Mouse (Mus musculus) kidney, embryonic 15.5 days (tissue): Measurements from ENCODE around the gene Ell. TPM values are rescaled to one million over a fixed set of nuclear protein-coding genes. Genes with fewer than 3 reads are reported as not detected.

ENCODE experiments used
- ATAC-seq: fragments of 200-750 bp; cut with Nextera tagmentation; replicated peaks from 2 replicates; pipeline ENCODE4 v1.8.0; 2017; ENCODE audit warnings: moderate TSS enrichment; ENCODE audit not compliant: low FRiP score
- H3K27ac ChIP-seq: fragments of 300-500 bp; sonication (generic); 2 replicates; pipeline ENCODE4 v1.5.1; 2015; ENCODE audit warnings: mild to moderate bottlenecking, inconsistent platforms
- H3K27me3 ChIP-seq: fragments of 300-500 bp; sonication (generic); 2 replicates; pipeline ENCODE4 v1.6.1; 2015; ENCODE audit warnings: inconsistent platforms
- H3K36me3 ChIP-seq: fragments of 300-500 bp; sonication (generic); 2 replicates; pipeline ENCODE4 v1.6.1; 2015; ENCODE audit warnings: inconsistent platforms
- H3K4me1 ChIP-seq: fragments of 300-500 bp; sonication (generic); 2 replicates; pipeline ENCODE4 v1.6.1; 2015; ENCODE audit warnings: inconsistent platforms
- H3K4me2 ChIP-seq: fragments of 300-500 bp; sonication (generic); 2 replicates; pipeline ENCODE4 v1.6.1; 2015; ENCODE audit warnings: moderate library complexity, mild to moderate bottlenecking, inconsistent platforms
- H3K4me3 ChIP-seq: fragments of 300-500 bp; sonication (generic); replicated peaks from 2 replicates; pipeline ENCODE4 v1.5.1; 2015; ENCODE audit warnings: mild to moderate bottlenecking, inconsistent platforms
- H3K9ac ChIP-seq: fragments of 300-500 bp; sonication (generic); 2 replicates; pipeline ENCODE4 v1.6.1; 2015; ENCODE audit warnings: mild to moderate bottlenecking, inconsistent platforms
- H3K9me3 ChIP-seq: fragments of 300-500 bp; sonication (generic); replicated peaks from 2 replicates; pipeline ENCODE4 v1.6.1; 2016; ENCODE audit warnings: inconsistent platforms
- WGBS: fragments of 180-500 bp; shearing (Covaris S2); methylation state at CpG from one replicate; pipeline ENCODE4 v1.1.7; 2015; ENCODE audit warnings: mixed read lengths; 5-methylcytosine and 5-hydroxymethylcytosine counted together
- polyA plus RNA-seq: library from polyadenylated mRNA; unstranded; fragments of >200 nt; fragmentation: Nextera tagmentation; extraction: Ambion mirVana; gene quantifications from 2 replicates; pipeline ENCODE4 v1.2.1, GENCODE M21; 2015

The Ell gene
- polyA plus RNA-seq, 1 experiment from 2014 or later: 23.8 TPM

DNA sequence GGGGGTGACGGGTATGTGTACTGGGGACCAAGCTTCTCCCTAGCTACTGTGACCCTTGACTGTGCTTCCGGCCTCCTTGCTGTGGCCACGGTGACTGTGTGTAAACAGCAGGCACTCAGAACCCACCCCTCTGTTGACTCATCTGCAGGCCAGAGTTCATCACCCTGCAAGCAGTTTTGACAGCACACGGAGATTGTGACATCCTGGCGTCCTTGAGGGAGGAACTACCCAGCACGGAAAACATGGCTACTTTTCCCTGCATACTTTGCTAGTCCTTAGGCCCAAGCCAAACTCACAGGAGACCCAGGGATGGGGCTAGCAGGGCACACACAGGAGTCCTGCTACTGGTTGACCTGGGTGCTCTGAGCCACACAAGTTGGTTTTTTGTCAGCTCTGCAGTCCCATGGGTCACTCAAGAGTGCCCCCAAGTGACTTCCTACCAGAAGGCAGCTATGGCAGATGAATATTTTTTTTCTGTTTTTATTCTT, 5.0 kb downstream of the Ell start:
- H3K4me2 ChIP-seq: no peak overlapping the region
- no peak overlapping the region for H3K9ac ChIP-seq
- H3K9me3 ChIP-seq: no peaks in the 10 kb centered on the region
- no peak for ATAC-seq
- WGBS: 80% methylated on average over 6 of the region's 6 CpGs
- no peaks in the 10 kb centered on the region for H3K27me3 ChIP-seq
- H3K36me3 ChIP-seq: no peaks in the 10 kb centered on the region
- H3K27ac ChIP-seq: peak overlapping the region; percentile 5; the same call in 1 of the 2 replicates
- H3K4me3 ChIP-seq: no peak overlapping the region
- H3K4me1 ChIP-seq: peaks cover 50% of the 10 kb centered on the region

DNA sequence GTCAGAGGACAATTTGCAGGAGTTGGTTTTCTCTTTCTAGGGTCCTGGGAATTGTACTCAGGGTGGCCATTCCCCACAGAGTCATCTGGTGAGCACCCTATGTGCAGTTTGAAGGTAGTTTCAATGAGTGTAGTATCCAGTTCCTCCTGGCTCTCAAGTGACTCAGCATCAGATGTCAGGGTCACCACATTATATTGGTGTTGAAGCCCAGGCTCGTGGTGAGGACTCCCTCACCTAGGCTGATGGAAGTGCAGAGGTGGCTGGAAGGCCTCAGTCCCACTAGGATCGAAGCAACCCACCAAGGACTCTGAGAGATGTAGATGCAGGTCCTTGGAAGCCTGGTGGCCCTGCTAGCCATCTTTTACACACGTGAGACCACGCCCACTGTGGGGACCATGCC, 7.2 kb downstream of the Ell start:
- ATAC-seq: no peak
- no peak overlapping the region for H3K4me2 ChIP-seq
- H3K4me1 ChIP-seq: peaks cover 38% of the 10 kb centered on the region
- WGBS: 71% methylated on average over 4 of the region's 4 CpGs
- no peak overlapping the region for H3K4me3 ChIP-seq
- H3K27ac ChIP-seq: no peak overlapping the region
- 0 out of 2 replicates have a peak, but pooled peaks cover 2% of the 10 kb centered on the region for H3K36me3 ChIP-seq
- H3K9ac ChIP-seq: no peak overlapping the region
- no peaks in the 10 kb centered on the region for H3K9me3 ChIP-seq
- no peaks in the 10 kb centered on the region for H3K27me3 ChIP-seq

DNA sequence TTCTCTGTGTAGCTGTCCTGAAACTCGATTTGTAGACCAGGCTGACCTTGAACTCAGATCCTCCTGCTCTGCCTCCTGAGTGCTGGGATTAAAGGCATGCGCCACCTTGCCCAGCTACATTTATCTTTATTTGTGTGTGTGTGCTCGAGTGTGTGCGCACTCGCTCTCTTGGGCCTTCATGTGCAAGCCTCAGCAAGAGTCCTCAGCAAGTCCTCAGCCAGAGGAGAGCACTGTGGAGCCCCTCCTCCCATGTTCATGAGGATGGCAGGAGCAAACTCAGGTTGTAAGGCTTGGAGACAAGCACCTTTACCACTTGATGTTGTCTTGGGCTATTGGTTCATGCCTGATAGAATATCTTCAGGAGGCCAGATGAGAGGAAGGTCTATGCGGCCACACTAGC, 8.5 kb downstream of the Ell start:
- 91% methylated on average over 6 of the region's 6 CpGs for WGBS
- H3K27ac ChIP-seq: no peak overlapping the region
- ATAC-seq: no peak
- no peaks in the 10 kb centered on the region for H3K9me3 ChIP-seq
- 0 out of 2 replicates have a peak, but pooled peaks cover 2% of the 10 kb centered on the region for H3K36me3 ChIP-seq
- peaks cover 44% of the 10 kb centered on the region for H3K4me1 ChIP-seq
- no peaks in the 10 kb centered on the region for H3K27me3 ChIP-seq
- H3K4me2 ChIP-seq: no peak overlapping the region
- no peak overlapping the region for H3K4me3 ChIP-seq
- no peak overlapping the region for H3K9ac ChIP-seq

DNA sequence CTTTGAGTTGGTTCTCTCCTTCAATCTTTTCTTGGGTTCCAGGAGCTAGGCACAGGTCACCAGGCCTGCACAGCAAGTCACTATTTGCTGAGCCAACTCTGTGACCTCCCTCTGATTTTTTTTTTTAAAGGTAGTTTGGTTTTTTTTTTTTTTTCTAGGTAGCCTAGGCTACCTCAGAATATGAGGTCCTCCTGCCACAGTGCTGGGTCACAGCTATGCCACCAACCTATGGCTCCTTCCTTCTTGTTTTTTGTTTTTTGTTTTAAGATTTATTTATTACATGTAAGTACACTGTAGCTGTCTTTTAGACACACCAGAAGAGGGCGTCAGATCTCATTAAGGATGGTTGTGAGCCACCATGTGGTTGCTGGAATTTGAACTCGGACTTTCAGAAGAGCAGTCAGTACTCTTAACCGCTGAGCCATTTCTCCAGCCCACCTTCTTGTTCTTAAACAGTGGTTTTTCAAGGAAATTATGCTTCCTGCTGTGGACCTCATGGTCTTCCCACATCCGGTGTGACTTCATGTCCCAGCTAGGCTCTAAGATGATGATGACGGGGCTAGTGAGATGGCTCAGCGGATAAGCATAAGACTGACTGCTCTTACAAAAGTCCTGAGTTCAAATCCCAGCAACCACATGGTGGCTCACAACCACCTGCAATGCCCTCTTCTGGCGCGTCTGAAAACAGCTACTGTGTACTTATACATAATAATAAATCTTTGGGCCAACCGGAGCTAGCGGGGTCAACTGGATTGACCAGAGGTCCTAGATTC, 10.3 kb downstream of the Ell start:
- Histone ChIP-seq H3K27me3 (no peaks in the 10 kb centered on the region), H3K4me1 (peaks cover 48% of the 10 kb centered on the region), H3K9me3 (no peaks in the 10 kb centered on the region), H3K9ac (no peak overlapping the region), H3K27ac (no peak overlapping the region), H3K4me3 (no peak overlapping the region), H3K36me3 (0 out of 2 replicates have a peak, but pooled peaks cover 2% of the 10 kb centered on the region), H3K4me2 (no peak overlapping the region)
- ATAC-seq: no peak
- WGBS: 89% methylated on average over 10 of the region's 10 CpGs

DNA sequence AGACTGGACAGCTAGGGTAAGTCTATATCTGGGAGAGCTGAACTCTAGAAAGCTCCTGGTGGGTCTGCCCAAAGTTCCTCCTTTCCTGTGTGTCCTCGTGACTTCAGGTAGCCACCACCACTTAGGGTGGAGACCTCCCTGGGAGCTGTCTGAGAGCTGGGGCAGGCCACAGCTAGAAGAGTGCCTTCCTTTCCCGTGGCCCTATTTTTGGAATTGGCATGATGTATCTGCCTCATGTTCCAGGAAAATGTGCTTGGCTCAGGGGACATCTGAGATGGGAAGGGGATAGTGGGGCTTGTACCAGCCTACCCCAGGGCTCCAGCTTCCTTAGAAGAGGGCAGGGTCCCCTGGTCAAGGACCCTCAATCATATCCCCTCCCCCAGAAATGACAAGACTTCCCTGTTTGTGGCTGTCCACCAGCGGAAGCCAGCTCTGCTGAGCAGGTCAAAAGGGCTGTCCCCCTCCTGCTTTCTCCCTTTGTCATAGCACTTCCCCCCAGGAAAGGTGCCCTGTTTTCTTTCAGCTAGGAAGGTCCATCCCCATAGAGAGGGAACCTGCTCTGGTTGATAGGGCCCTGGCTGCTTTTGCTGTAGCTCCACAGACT, 12.4 kb downstream of the Ell start:
- H3K27ac ChIP-seq: peak overlapping the region; percentile 7; the same call in 1 of the 2 replicates
- H3K4me2 ChIP-seq: no peak overlapping the region
- no peaks in the 10 kb centered on the region for H3K27me3 ChIP-seq
- no peak overlapping the region for H3K9ac ChIP-seq
- 38% methylated on average over 3 of the region's 3 CpGs for WGBS
- ATAC-seq: no peak
- peaks cover 42% of the 10 kb centered on the region for H3K4me1 ChIP-seq
- 0 out of 2 replicates have a peak, but pooled peaks cover 2% of the 10 kb centered on the region for H3K36me3 ChIP-seq
- no peaks in the 10 kb centered on the region for H3K9me3 ChIP-seq
- no peak overlapping the region for H3K4me3 ChIP-seq

DNA sequence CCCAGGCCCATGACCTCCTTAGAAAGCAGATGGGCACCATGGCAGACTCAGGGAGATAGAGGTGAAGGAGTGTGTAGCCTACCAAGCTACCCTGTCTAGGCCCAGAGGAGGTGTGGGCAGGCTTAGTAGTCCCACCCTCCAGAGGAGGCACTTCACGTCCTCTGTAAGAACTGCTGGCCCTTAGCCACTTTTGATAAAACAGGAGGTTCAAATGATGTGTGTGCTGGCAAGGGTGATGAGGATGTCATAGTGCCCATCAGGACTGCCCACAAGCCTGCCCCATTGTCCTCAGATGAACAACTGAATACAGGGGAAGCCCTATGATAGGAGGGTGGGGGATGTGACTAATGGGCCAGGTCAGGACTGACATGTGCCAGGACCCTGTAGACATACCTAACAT, 13.6 kb downstream of the Ell start:
- Histone ChIP-seq H3K4me3 (no peak overlapping the region), H3K27me3 (no peaks in the 10 kb centered on the region), H3K9me3 (no peaks in the 10 kb centered on the region), H3K4me2 (no peak overlapping the region), H3K9ac (no peak overlapping the region), H3K36me3 (0 out of 2 replicates have a peak, but pooled peaks cover 8% of the 10 kb centered on the region), H3K27ac (peak overlapping the region; percentile 32; the same call in 1 of the 2 replicates), H3K4me1 (peaks cover 38% of the 10 kb centered on the region)
- ATAC-seq: 0 out of 2 replicates have a peak, but pooled peaks have one; percentile 20
- WGBS: 38% methylated on average over 1 of the region's 1 CpGs

DNA sequence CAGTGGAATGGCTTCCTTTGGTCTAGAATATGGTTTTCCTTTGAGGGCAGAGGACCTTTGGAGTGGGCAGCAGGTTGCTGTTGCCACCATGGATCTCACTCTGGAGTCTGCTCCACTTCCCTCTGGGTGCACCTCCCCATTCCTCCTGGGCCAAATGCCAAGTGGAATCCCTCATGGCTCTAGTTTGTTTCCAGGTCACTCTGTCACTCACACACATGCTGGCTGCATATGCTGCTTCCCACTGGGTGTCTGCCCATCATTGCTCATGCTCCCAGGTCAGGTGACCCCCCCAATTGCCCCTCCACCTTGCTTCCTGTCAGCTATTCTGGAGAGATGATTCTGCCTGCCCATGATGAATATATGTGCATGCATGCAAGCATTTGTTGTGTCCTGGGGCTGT, 14.5 kb downstream of the Ell start:
- Histone ChIP-seq H3K4me2 (no peak overlapping the region), H3K4me3 (no peak overlapping the region), H3K9me3 (no peaks in the 10 kb centered on the region), H3K4me1 (peaks cover 41% of the 10 kb centered on the region), H3K36me3 (0 out of 2 replicates have a peak, but pooled peaks cover 8% of the 10 kb centered on the region), H3K9ac (no peak overlapping the region), H3K27ac (peak overlapping the region; percentile 37), H3K27me3 (no peaks in the 10 kb centered on the region)
- no peak for ATAC-seq

DNA sequence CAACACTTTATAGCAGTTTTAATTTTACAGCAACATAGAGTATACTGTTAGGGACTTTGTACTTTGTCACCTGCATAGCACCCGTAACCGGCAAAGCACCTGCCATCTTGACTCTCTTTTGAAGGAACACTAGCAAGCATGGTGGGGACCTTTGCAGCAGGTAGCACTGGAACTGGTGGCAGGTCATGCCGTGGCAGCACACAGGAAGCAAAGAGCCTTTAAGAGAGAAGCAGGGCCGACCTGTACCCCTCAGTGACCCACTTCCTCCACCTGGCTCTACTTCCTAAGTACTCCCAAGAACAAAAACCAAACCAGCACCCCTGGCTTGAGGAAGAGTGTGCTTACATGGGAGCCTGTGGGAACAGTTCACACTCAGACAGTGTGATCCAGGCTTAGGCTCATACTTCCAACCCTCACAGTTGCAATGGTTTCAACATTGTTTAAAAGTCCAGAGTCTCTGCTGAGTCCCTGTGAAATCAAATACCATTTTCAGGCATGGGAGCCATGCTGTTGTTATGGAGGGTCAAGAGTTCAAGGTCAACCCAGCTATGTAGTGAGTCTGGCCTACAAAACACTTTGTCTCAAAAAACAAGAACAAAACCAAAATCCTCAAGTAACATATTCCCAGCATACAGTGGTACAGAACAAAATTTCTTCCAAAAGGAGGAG, 16.0 kb downstream of the Ell start:
- no peak overlapping the region for H3K27ac ChIP-seq
- no peaks in the 10 kb centered on the region for H3K27me3 ChIP-seq
- 87% methylated on average over 4 of the region's 4 CpGs for WGBS
- H3K9me3 ChIP-seq: no peaks in the 10 kb centered on the region
- ATAC-seq: no peak
- H3K4me2 ChIP-seq: no peak overlapping the region
- H3K9ac ChIP-seq: no peak overlapping the region
- 0 out of 2 replicates have a peak, but pooled peaks cover 6% of the 10 kb centered on the region for H3K36me3 ChIP-seq
- no peak overlapping the region for H3K4me3 ChIP-seq
- H3K4me1 ChIP-seq: peaks cover 51% of the 10 kb centered on the region

DNA sequence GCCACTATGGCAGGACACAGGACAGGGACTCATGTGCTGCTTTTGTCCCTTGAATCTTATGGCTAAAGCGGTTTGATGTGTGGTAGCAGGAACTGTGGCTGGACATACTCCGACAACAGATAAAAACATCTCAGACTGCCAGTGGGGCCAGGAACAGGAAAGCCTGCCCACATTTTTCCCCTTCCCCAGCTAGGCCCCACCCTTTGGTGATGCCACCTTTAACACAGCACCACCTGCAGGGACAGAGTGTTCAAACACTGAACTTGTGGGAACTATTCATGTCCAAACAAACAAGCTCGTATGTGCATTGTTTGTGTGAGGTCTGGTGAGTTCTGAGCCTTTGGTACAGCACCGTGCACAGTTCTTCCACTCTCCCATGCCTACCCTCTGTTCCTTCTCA, 19.1 kb downstream of the Ell start:
- 0 out of 2 replicates have a peak, but pooled peaks cover 6% of the 10 kb centered on the region for H3K36me3 ChIP-seq
- peaks cover 56% of the 10 kb centered on the region for H3K4me1 ChIP-seq
- H3K27me3 ChIP-seq: no peaks in the 10 kb centered on the region
- ATAC-seq: no peak
- H3K27ac ChIP-seq: 0 out of 2 replicates have a peak overlapping the region, but pooled peaks have one; percentile 18
- no peak overlapping the region for H3K9ac ChIP-seq
- no peak overlapping the region for H3K4me2 ChIP-seq
- no peak overlapping the region for H3K4me3 ChIP-seq
- 61% methylated on average over 4 of the region's 4 CpGs for WGBS
- no peaks in the 10 kb centered on the region for H3K9me3 ChIP-seq

DNA sequence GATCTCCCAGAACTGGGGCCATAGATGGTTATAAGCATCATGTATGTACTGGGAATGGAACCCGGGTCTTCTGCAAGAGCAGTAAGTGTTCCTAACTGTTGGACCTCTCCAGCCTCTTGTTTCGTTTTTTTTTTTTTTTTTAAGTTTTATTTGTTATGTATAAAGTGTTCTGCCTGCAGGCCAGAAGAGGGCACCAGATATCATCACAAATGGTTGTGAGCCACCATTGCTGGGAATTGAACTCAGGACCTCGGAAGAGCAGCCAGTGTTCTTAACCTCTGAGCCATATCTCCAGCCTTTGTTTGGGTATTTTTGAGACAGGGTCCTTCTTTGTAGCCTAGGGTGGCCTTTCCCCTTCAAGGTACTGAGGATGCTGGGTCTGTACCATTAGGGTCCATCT, 19.7 kb downstream of the Ell start:
- Histone ChIP-seq H3K36me3 (0 out of 2 replicates have a peak, but pooled peaks cover 6% of the 10 kb centered on the region), H3K27ac (no peak overlapping the region), H3K4me2 (no peak overlapping the region), H3K4me1 (peaks cover 51% of the 10 kb centered on the region), H3K4me3 (no peak overlapping the region), H3K9ac (no peak overlapping the region), H3K27me3 (no peaks in the 10 kb centered on the region), H3K9me3 (no peaks in the 10 kb centered on the region)
- ATAC-seq: no peak
- 82% methylated on average over 3 of the region's 3 CpGs for whole genome bisulfite sequencing

DNA sequence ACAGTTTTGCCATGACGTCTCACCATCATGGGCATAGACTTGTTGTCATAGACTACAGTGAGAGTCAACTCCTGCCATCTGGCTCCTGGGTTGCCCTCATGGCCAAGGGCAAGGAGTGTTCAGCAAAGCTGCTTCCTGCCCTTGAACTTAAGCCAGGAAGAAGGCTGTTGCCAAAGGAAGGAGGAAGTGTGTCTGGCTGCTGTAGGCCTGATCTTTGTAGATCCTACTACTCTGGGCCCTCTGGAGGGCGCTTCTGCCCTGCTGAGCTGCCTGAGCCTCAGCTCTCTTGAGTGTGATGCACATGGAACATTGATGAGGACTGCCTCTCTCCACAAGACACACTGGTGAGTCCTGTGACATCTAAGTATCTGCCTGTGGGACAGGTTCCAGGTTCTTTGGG, 20.8 kb downstream of the Ell start:
- Histone ChIP-seq H3K9me3 (no peaks in the 10 kb centered on the region), H3K27ac (peak overlapping the region; percentile 85), H3K4me2 (no peak overlapping the region), H3K4me1 (peaks cover 58% of the 10 kb centered on the region), H3K9ac (no peak overlapping the region), H3K4me3 (no peak overlapping the region), H3K36me3 (0 out of 2 replicates have a peak, but pooled peaks cover 6% of the 10 kb centered on the region), H3K27me3 (no peaks in the 10 kb centered on the region)
- 74% methylated on average over 2 of the region's 2 CpGs for WGBS
- ATAC-seq: peak; percentile 49; the same call in 1 of the 2 replicates

DNA sequence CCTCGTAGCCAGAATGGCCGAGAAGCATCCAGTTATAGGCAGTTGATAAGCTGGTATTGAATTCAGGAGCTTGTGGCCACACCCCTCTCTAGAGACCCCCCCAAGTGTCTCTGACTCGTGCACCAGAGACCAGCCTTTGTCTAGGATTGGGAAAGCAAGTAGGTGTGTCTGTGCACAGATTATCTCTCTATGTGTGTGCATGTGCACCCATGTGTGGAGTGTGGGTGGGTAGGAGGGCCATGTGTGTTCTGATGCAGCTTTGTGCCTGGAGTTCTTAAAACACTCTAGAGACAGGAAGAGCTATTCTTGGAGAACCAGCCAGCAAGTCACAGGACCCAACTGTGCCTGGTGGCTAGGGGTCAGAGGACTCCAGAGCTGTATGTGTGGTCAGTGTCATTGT, 21.3 kb downstream of the Ell start:
- Histone ChIP-seq H3K36me3 (0 out of 2 replicates have a peak, but pooled peaks cover 6% of the 10 kb centered on the region), H3K9me3 (no peaks in the 10 kb centered on the region), H3K9ac (no peak overlapping the region), H3K4me3 (no peak overlapping the region), H3K4me2 (no peak overlapping the region), H3K4me1 (peaks cover 63% of the 10 kb centered on the region), H3K27me3 (no peaks in the 10 kb centered on the region), H3K27ac (peak overlapping the region; percentile 85)
- 70% methylated on average over 3 of the region's 3 CpGs for WGBS
- peak; percentile 23; the same call in 1 of the 2 replicates for ATAC-seq
